Mouse (Mus musculus) lung, embryonic 16.5 days (tissue): ENCODE data around the gene Arhgap30. TPM values are rescaled to one million over a fixed set of nuclear protein-coding genes. Genes with fewer than 3 reads are reported as not detected.

ENCODE experiments used
- ATAC-seq: fragments of 200-750 bp; cut with Nextera tagmentation; 2 replicates; pipeline ENCODE4 v1.8.0; 2017; ENCODE audit warnings: low read depth, mild to moderate bottlenecking, moderate library complexity
- H3K27ac ChIP-seq: fragments of 300-500 bp; sonication (generic); 2 replicates; pipeline ENCODE4 v1.5.1; 2014; ENCODE audit warnings: mild to moderate bottlenecking, control low read depth, low read length
- H3K27me3 ChIP-seq: fragments of 300-500 bp; sonication (generic); 2 replicates; pipeline ENCODE4 v1.6.1; 2014; ENCODE audit warnings: low read depth, low read length, mixed read lengths; ENCODE audit not compliant: control insufficient read depth, insufficient read depth
- H3K36me3 ChIP-seq: fragments of 300-500 bp; sonication (generic); 2 replicates; pipeline ENCODE4 v1.6.1; 2014; ENCODE audit warnings: low read length; ENCODE audit not compliant: control insufficient read depth, insufficient read depth
- H3K4me1 ChIP-seq: fragments of 300-500 bp; sonication (generic); replicated peaks from 2 replicates; pipeline ENCODE4 v1.6.1; 2014; ENCODE audit warnings: low read length, mixed read lengths; ENCODE audit not compliant: control insufficient read depth, insufficient read depth
- H3K4me2 ChIP-seq: fragments of 300-500 bp; sonication (generic); 2 replicates; pipeline ENCODE4 v1.6.1; 2014; ENCODE audit warnings: low read depth, low read length, control low read depth
- H3K4me3 ChIP-seq: fragments of 300-500 bp; sonication (generic); 2 replicates; pipeline ENCODE4 v1.5.1; 2014; ENCODE audit warnings: mild to moderate bottlenecking, low read length, control low read depth
- H3K9ac ChIP-seq: fragments of 300-500 bp; sonication (generic); 2 replicates; pipeline ENCODE4 v1.6.1; 2014; ENCODE audit warnings: low read length, control low read depth
- H3K9me3 ChIP-seq: fragments of 300-500 bp; sonication (generic); 2 replicates; pipeline ENCODE4 v1.6.1; 2016; ENCODE audit warnings: low read length; ENCODE audit not compliant: control insufficient read depth
- WGBS: fragments of 180-500 bp; shearing (Covaris S2); extraction: QIAGEN DNeasy Blood & Tissue Kit; methylation state at CpG from one replicate; pipeline ENCODE4 v1.1.7; 2014; 5-methylcytosine and 5-hydroxymethylcytosine counted together
- polyA plus RNA-seq: library from polyadenylated mRNA; unstranded; fragments of >200 nt; fragmentation: Nextera tagmentation; extraction: Ambion mirVana; gene quantifications from 2 replicates; pipeline ENCODE4 v1.2.1, GENCODE M21; 2015

Arhgap30 gene
- polyA plus RNA-seq, 1 experiment from 2014 or later: 2.6 TPM

- Histone ChIP-seq H3K4me2 (no peak overlapping the region), H3K9ac (no peak overlapping the region), H3K4me1 (peaks cover 11% of the 10 kb centered on the region; the same call in 1 of the 2 replicates), H3K27ac (no peak overlapping the region), H3K9me3 (no peaks in the 10 kb centered on the region), H3K36me3 (no peaks in the 10 kb centered on the region), H3K27me3 (no peaks in the 10 kb centered on the region), H3K4me3 (no peak overlapping the region)
- no peak for ATAC-seq
- 67% methylated on average over 3 of the region's 3 CpGs for WGBS
These were observed 15.9 kb upstream of the Arhgap30 start for GRCm38 (mm10) chr1:171372880-171373279.

DNA sequence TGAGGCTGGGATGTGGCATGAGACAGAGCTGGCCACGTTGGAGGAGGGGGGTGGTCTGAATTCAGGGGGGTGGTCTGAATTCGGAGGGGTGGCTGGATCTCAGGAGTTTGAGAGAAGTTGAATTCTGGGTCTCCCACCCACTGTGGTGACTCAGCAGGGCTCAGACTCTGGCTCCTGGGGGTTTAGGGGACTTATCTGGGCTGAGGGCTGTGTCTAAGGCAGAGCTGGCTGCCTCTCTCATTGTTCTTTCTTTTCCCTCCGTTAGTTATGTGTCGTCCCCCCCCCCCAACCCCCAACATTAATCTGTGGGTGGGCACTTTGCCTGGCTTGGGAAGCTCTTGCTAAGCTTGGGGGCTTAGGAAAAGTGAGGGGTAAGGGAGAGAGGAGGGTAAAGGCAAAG is 14.8 kb upstream of the Arhgap30 start:
- H3K27me3 ChIP-seq: no peaks in the 10 kb centered on the region
- no peak overlapping the region for H3K4me2 ChIP-seq
- WGBS: 8% methylated on average over 4 of the region's 4 CpGs
- no peaks in the 10 kb centered on the region for H3K9me3 ChIP-seq
- H3K4me1 ChIP-seq: peaks cover 11% of the 10 kb centered on the region; the same call in 1 of the 2 replicates
- H3K9ac ChIP-seq: no peak overlapping the region
- H3K27ac ChIP-seq: no peak overlapping the region
- ATAC-seq: no peak
- no peak overlapping the region for H3K4me3 ChIP-seq
- H3K36me3 ChIP-seq: no peaks in the 10 kb centered on the region

DNA sequence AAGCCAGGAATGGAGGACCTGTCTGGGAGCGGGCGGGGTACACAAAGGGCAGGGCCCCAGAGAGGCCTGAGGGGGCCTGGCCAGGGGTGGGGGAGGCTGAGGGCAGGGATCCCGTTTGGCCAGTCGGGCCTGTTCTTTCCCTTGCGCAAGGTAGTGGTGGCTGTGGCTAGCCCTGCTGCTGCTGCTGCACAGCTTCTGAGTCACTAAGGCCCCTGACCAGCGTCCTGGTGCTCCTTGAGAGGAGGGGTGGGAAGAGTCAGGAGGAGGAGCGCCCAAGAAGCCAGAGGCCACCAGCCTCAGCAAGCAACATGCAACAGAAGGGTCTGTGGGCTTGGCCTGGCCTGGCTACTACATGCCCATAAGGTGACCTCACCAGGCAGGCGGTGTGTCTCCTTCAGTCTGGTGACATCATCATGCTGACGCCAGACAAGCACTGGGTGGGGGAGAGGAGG is 13.1 kb upstream of the Arhgap30 start:
- ATAC-seq: peak; percentile 87
- peak overlapping the region; percentile 47; the same call in 1 of the 2 replicates for H3K27ac ChIP-seq
- WGBS: 33% methylated on average over 9 of the region's 9 CpGs

GRCm38 (mm10) chr1:171378298-171378697 is 10.5 kb upstream of the Arhgap30 start:
- Histone ChIP-seq H3K4me1 (peaks cover 14% of the 10 kb centered on the region), H3K9me3 (no peaks in the 10 kb centered on the region), H3K36me3 (no peaks in the 10 kb centered on the region), H3K9ac (no peak overlapping the region), H3K27ac (no peak overlapping the region), H3K4me2 (no peak overlapping the region), H3K27me3 (peaks cover 2% of the 10 kb centered on the region; the same call in 1 of the 2 replicates), H3K4me3 (no peak overlapping the region)
- 81% methylated on average over 6 of the region's 6 CpGs for WGBS
- no peak for ATAC-seq

More for the DNA sequence above, 13.1 kb upstream of the Arhgap30 start:
- Histone ChIP-seq H3K9me3 (no peaks in the 10 kb centered on the region), H3K36me3 (no peaks in the 10 kb centered on the region), H3K27me3 (peaks cover 2% of the 10 kb centered on the region; the same call in 1 of the 2 replicates), H3K4me3 (no peak overlapping the region), H3K4me2 (peak overlapping the region; percentile 19; the same call in 1 of the 2 replicates), H3K9ac (no peak overlapping the region), H3K4me1 (peaks cover 16% of the 10 kb centered on the region)

GRCm38 (mm10) chr1:171379935-171380599 is 8.7 kb upstream of the Arhgap30 start:
- peak overlapping the region; percentile 26 for H3K4me3 ChIP-seq
- WGBS: 3% methylated on average over 31 of the region's 31 CpGs
- no peaks in the 10 kb centered on the region for H3K36me3 ChIP-seq
- peaks cover 2% of the 10 kb centered on the region; the same call in 1 of the 2 replicates for H3K27me3 ChIP-seq
- H3K9me3 ChIP-seq: no peaks in the 10 kb centered on the region
- H3K4me1 ChIP-seq: peaks cover 11% of the 10 kb centered on the region
- H3K4me2 ChIP-seq: peak overlapping the region; percentile 53
- peak; percentile 73 for ATAC-seq
- H3K9ac ChIP-seq: peak overlapping the region; percentile 29; the same call in 1 of the 2 replicates
- H3K27ac ChIP-seq: no peak overlapping the region

- H3K9ac ChIP-seq: no peak overlapping the region
- peaks cover 5% of the 10 kb centered on the region for H3K4me1 ChIP-seq
- H3K9me3 ChIP-seq: no peaks in the 10 kb centered on the region
- H3K36me3 ChIP-seq: no peaks in the 10 kb centered on the region
- peaks cover 2% of the 10 kb centered on the region; the same call in 1 of the 2 replicates for H3K27me3 ChIP-seq
- no peak overlapping the region for H3K4me2 ChIP-seq
- ATAC-seq: no peak
- 80% methylated on average over 11 of the region's 11 CpGs for WGBS
- H3K27ac ChIP-seq: no peak overlapping the region
- no peak overlapping the region for H3K4me3 ChIP-seq
These were observed 6.6 kb upstream of the Arhgap30 start for GRCm38 (mm10) chr1:171382096-171382620.

DNA sequence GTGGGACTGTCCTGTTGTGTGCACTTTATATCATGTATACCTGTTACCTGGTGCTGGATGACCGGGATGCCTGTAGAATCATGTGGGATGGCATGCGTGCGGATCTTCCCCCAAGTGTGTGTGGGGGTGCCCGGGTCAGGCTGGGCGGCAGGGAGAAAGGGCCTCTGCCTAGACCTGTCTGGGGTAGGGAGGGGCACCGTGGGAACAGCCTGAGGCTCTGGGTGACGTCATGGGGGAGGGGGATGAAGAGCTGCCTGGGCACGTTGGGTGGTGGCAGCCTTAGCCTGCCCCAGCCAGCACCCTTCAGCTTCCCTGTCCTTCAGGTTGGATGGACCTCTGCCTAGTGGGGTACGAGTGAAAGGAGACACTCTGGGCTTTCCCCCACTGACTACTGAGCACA is 4.4 kb upstream of the Arhgap30 start:
- Histone ChIP-seq H3K4me1 (peaks cover 5% of the 10 kb centered on the region), H3K9ac (no peak overlapping the region), H3K4me2 (no peak overlapping the region), H3K36me3 (no peaks in the 10 kb centered on the region), H3K27me3 (peaks cover 2% of the 10 kb centered on the region; the same call in 1 of the 2 replicates), H3K27ac (no peak overlapping the region), H3K4me3 (no peak overlapping the region), H3K9me3 (no peaks in the 10 kb centered on the region)
- 58% methylated on average over 9 of the region's 9 CpGs for WGBS
- no peak for ATAC-seq

DNA sequence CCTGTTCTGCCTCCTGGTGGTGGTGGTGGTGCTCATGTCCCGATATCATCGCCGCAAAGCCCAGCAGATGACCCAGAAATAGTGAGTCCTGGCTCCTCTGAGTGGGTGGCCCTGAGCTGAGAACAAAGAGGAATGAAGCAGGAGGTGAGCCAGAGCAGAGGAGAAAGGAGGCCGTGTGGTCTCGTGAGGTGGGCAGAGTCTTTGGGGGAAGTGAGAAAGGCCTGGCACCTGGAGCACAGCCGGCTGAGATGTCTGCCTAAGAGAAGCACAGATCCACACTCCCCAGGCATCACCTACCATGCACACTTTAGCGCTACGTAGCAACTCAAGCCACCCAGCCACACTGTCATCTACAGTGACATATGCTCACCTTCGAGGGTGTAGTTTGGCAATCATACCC is 3.6 kb upstream of the Arhgap30 start:
- no peak overlapping the region for H3K9ac ChIP-seq
- no peak overlapping the region for H3K4me3 ChIP-seq
- H3K27me3 ChIP-seq: peaks cover 2% of the 10 kb centered on the region; the same call in 1 of the 2 replicates
- no peak overlapping the region for H3K4me2 ChIP-seq
- H3K27ac ChIP-seq: no peak overlapping the region
- ATAC-seq: no peak
- 54% methylated on average over 9 of the region's 9 CpGs for WGBS
- no peaks in the 10 kb centered on the region for H3K9me3 ChIP-seq
- H3K4me1 ChIP-seq: 0 out of 2 replicates have a peak, but pooled peaks cover 2% of the 10 kb centered on the region
- no peaks in the 10 kb centered on the region for H3K36me3 ChIP-seq

- ATAC-seq: peak; percentile 23; the same call in 1 of the 2 replicates
- Histone ChIP-seq H3K27ac (no peak overlapping the region), H3K9ac (no peak overlapping the region), H3K4me1 (no peaks in the 10 kb centered on the region), H3K36me3 (no peaks in the 10 kb centered on the region), H3K4me3 (no peak overlapping the region), H3K9me3 (no peaks in the 10 kb centered on the region), H3K27me3 (no peaks in the 10 kb centered on the region), H3K4me2 (no peak overlapping the region)
- WGBS: 25% methylated on average over 6 of the region's 6 CpGs
These were observed 1.7 kb upstream of the Arhgap30 start for GRCm38 (mm10) chr1:171387099-171387498.
